Mouse (Mus musculus) G1E (cell line): ENCODE data around the gene Slc22a3.

ENCODE experiments used
- CTCF ChIP-seq: IDR thresholded peaks from 2 replicates; pipeline ENCODE4 v1.5.1; 2012; ENCODE audit warnings: low read depth, low read length, inconsistent platforms, mixed read lengths
- GATA1 ChIP-seq: IDR thresholded peaks from 2 replicates; pipeline ENCODE4 v1.6.1; 2012; ENCODE audit warnings: borderline replicate concordance, low read length, inconsistent platforms, mixed read lengths
- GATA2 ChIP-seq: IDR thresholded peaks from 2 replicates; pipeline ENCODE4 v1.6.1; 2012; ENCODE audit warnings: low read depth, low read length, inconsistent platforms, borderline replicate concordance
- POLR2AphosphoS5 ChIP-seq: IDR thresholded peaks from 2 replicates; pipeline ENCODE4 v1.6.1; 2012; ENCODE audit warnings: low read depth, low read length, inconsistent platforms; ENCODE audit not compliant: insufficient replicate concordance
- TAL1 ChIP-seq: conservative IDR thresholded peaks from 2 replicates; pipeline ENCODE4 v1.6.1; 2012; ENCODE audit warnings: low read depth, low read length, inconsistent platforms, mixed read lengths

GRCm38 (mm10) chr17:12466501-12467000, 41.0 kb downstream of the Slc22a3 start:
- TF ChIP-seq CTCF (no peak), POLR2AphosphoS5 (no peak), GATA1 (no peak), TAL1 (no peak), GATA2 (no peak)
